Mouse (Mus musculus) forebrain, embryonic 14.5 days (tissue): ENCODE measurements at regions not wholly inside any gene's neighbourhood (a gene's known extent, or its start where the extent isn't known, plus 50 kb on each side); places are given as distances from the start of the nearest gene placed in this dataset.
A peak's percentile ranks its signal among the peaks of the same experiment; 100 is the strongest.

Experiments used
- ATAC-seq: fragments of 200-750 bp; cut with Nextera tagmentation; 2 replicates; pipeline ENCODE4 v1.8.0; 2017; ENCODE audit warnings: mild to moderate bottlenecking, moderate library complexity
- DNase-seq: peaks from one replicate; pipeline ENCODE4 v3.0.0-alpha.2; 2015; ENCODE audit warnings: low spot score
- H3K27ac ChIP-seq: fragments of 300-500 bp; sonication (generic); 2 replicates; pipeline ENCODE4 v1.5.1; 2014; ENCODE audit warnings: low read depth, mild to moderate bottlenecking, control low read depth, low read length, moderate library complexity
- H3K27me3 ChIP-seq: fragments of 300-500 bp; sonication (generic); replicated peaks from 2 replicates; pipeline ENCODE4 v1.6.1; 2014; ENCODE audit warnings: low read length, control low read depth, mixed read lengths; ENCODE audit not compliant: control insufficient read depth, insufficient read depth
- H3K36me3 ChIP-seq: fragments of 300-500 bp; sonication (generic); 2 replicates; pipeline ENCODE4 v1.6.1; 2014; ENCODE audit warnings: low read length, control low read depth; ENCODE audit not compliant: control insufficient read depth, insufficient read depth
- H3K4me1 ChIP-seq: fragments of 300-500 bp; sonication (generic); 2 replicates; pipeline ENCODE4 v1.6.1; 2014; ENCODE audit warnings: antibody characterized with exemption, low read length, control low read depth; ENCODE audit not compliant: control insufficient read depth, insufficient read depth
- H3K4me2 ChIP-seq: fragments of 300-500 bp; sonication (generic); 2 replicates; pipeline ENCODE4 v1.6.1; 2014; ENCODE audit warnings: mild to moderate bottlenecking, control low read depth, low read length
- H3K4me3 ChIP-seq: fragments of 300-500 bp; sonication (generic); 2 replicates; pipeline ENCODE4 v1.5.1; 2014; ENCODE audit warnings: low read depth, low read length, control low read depth
- H3K9ac ChIP-seq: fragments of 300-500 bp; sonication (generic); 2 replicates; pipeline ENCODE4 v1.6.1; 2014; ENCODE audit warnings: mild to moderate bottlenecking, low read length, control low read depth, moderate library complexity
- H3K9me3 ChIP-seq: fragments of 300-500 bp; sonication (generic); replicated peaks from 2 replicates; pipeline ENCODE4 v1.6.1; 2016; ENCODE audit warnings: low read length, control low read depth, mixed read lengths; ENCODE audit not compliant: control insufficient read depth
- WGBS: fragments of 180-500 bp; shearing (Covaris S2); extraction: QIAGEN DNeasy Blood & Tissue Kit; methylation state at CpG from one replicate; pipeline ENCODE4 v1.1.7; 2014; 5-methylcytosine and 5-hydroxymethylcytosine counted together

DNA sequence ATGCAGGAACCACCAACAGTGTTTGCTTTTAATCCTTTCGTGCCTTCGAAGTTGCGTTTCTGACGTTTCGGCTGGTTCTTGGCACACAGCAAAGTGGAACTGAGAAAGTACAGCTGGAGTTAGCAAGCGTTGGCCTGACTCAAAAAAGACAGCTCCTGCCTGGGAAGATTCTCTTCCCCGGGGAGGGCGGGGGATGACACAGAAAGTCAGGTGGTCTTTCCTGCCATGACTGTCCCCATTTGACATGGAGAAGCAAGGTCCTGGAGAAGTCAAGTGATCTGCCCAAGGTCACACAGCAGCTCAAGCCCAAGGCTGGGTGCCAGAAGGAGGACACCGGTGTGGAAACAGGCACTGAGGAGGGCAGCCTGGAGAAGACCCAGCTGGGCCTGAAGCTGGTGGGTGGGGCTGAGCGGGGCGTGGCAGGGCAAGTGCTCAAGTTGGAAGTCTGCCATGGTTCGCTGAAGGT, 411.4 kb downstream of the Matn1 start:
- DNase-seq (no peak), ATAC-seq (no peak)
- no peak overlapping the region for H3K4me3 ChIP-seq
- 91% methylated on average over 12 of the region's 12 CpGs for WGBS
- 0 out of 2 replicates have a peak, but pooled peaks cover 3% of the 10 kb centered on the region for H3K4me1 ChIP-seq
- no peak overlapping the region for H3K9ac ChIP-seq
- no peak overlapping the region for H3K4me2 ChIP-seq
- no peaks in the 10 kb centered on the region for H3K27me3 ChIP-seq
- H3K9me3 ChIP-seq = no peaks in the 10 kb centered on the region
- no peak overlapping the region for H3K27ac ChIP-seq
- no peaks in the 10 kb centered on the region for H3K36me3 ChIP-seq

GRCm38 (mm10) chr4:131356316-131356715, 412.1 kb downstream of the Matn1 start:
- Histone ChIP-seq H3K27ac (no peak overlapping the region), H3K9me3 (no peaks in the 10 kb centered on the region), H3K4me2 (no peak overlapping the region), H3K4me1 (0 out of 2 replicates have a peak, but pooled peaks cover under 1% of the 10 kb centered on the region), H3K27me3 (no peaks in the 10 kb centered on the region), H3K4me3 (no peak overlapping the region), H3K36me3 (no peaks in the 10 kb centered on the region), H3K9ac (no peak overlapping the region)
- ATAC-seq (no peak), DNase-seq (peak; percentile 50)
- WGBS = 83% methylated on average over 12 of the region's 12 CpGs

- no peak overlapping the region for H3K9ac ChIP-seq
- H3K4me2 ChIP-seq = no peak overlapping the region
- DNase-seq (no peak), ATAC-seq (no peak)
- no peaks in the 10 kb centered on the region for H3K27me3 ChIP-seq
- H3K27ac ChIP-seq = no peak overlapping the region
- no peaks in the 10 kb centered on the region for H3K36me3 ChIP-seq
- H3K9me3 ChIP-seq = no peaks in the 10 kb centered on the region
- no peak overlapping the region for H3K4me3 ChIP-seq
- no peaks in the 10 kb centered on the region for H3K4me1 ChIP-seq
- WGBS = 84% methylated on average over 1 of the region's 1 CpGs
Measured at GRCm38 (mm10) chr4:131363030-131363429, 418.8 kb downstream of the Matn1 start.

GRCm38 (mm10) chr4:131364671-131365252, 420.6 kb downstream of the Matn1 start:
- Histone ChIP-seq H3K9ac (no peak overlapping the region), H3K27me3 (no peaks in the 10 kb centered on the region), H3K9me3 (no peaks in the 10 kb centered on the region), H3K4me1 (no peaks in the 10 kb centered on the region), H3K4me2 (no peak overlapping the region), H3K27ac (no peak overlapping the region), H3K36me3 (no peaks in the 10 kb centered on the region), H3K4me3 (no peak overlapping the region)
- DNase-seq (peak; percentile 31), ATAC-seq (no peak)
- WGBS = 32% methylated on average over 6 of the region's 6 CpGs

- no peak overlapping the region for H3K9ac ChIP-seq
- H3K4me3 ChIP-seq = no peak overlapping the region
- WGBS = 64% methylated on average over 2 of the region's 2 CpGs
- no peaks in the 10 kb centered on the region for H3K36me3 ChIP-seq
- no peaks in the 10 kb centered on the region for H3K4me1 ChIP-seq
- no peak overlapping the region for H3K27ac ChIP-seq
- ATAC-seq (no peak), DNase-seq (no peak)
- H3K9me3 ChIP-seq = no peaks in the 10 kb centered on the region
- no peak overlapping the region for H3K4me2 ChIP-seq
- H3K27me3 ChIP-seq = no peaks in the 10 kb centered on the region
Measured at GRCm38 (mm10) chr4:131366006-131366405, 421.8 kb downstream of the Matn1 start.

DNA sequence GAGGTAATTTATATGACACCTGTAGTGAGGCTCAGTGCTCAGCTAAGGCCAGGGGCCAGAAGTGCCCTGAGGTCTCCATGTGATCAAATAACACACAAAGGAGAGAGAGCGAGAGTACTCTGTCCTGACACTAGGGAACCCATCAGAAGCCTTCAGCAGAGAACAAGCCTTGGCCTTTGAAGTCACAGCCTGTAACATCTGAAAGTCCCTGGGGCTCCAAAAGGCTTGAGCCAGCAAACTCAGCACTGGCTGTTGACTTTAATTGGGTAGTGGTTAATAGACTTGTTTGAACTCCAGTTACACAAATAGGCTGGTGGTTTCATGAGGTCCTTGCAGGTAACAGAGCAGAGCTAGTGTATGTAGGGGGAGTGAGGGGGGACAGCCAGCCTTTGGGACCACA, 422.5 kb downstream of the Matn1 start:
- Histone ChIP-seq H3K4me1 (no peaks in the 10 kb centered on the region), H3K9ac (no peak overlapping the region), H3K27me3 (no peaks in the 10 kb centered on the region), H3K36me3 (no peaks in the 10 kb centered on the region), H3K4me2 (no peak overlapping the region), H3K9me3 (no peaks in the 10 kb centered on the region), H3K27ac (no peak overlapping the region), H3K4me3 (no peak overlapping the region)
- ATAC-seq (no peak), DNase-seq (no peak)
- WGBS = 88% methylated on average over 1 of the region's 1 CpGs

DNA sequence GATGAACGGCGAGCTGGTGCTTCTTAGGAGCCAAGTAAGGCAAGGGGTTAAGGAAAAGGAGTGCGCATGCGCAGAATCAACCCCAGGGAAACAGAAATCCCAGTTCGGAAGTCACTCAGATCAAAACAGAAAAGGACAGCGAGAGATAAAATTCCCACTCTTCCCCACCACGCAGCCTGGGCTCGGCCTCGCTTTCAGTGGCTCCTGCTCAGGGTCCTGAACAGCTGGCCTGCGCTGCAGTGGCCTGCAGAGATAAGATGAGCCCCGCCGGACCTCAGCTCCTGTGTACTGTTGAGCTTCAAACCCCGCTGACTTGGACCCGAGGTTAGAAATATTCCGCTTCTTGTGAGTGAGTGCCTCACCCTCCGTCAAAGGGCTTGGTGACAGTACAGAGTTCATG, 428.3 kb downstream of the Matn1 start:
- Histone ChIP-seq H3K4me2 (no peak overlapping the region), H3K9me3 (no peaks in the 10 kb centered on the region), H3K9ac (no peak overlapping the region), H3K27ac (no peak overlapping the region), H3K36me3 (no peaks in the 10 kb centered on the region), H3K4me3 (no peak overlapping the region), H3K27me3 (no peaks in the 10 kb centered on the region), H3K4me1 (no peaks in the 10 kb centered on the region)
- 88% methylated on average over 16 of the region's 16 CpGs for WGBS
- ATAC-seq = no peak
- no peak for DNase-seq

DNA sequence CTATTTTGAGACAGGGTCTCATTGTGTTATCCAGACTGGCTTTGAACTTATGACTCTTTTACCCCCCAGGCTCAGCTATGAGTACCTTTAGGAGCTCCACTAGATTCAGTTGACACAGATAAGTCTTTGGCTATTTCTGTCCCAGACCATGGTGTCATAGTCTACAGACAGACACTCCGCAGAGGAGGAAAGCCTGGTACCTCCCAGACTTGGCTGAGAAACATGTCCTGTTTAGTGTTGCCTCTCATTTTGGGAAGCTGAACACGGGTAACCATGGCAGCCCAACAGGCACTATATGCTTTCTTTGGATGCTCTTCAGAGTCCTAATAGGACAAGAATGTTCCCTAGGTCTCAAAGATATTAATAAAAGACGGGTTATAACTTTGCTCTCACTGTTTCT, 429.0 kb downstream of the Matn1 start:
- WGBS = 89% methylated on average over 3 of the region's 3 CpGs
- ATAC-seq (no peak), DNase-seq (no peak)
- no peaks in the 10 kb centered on the region for H3K27me3 ChIP-seq
- no peak overlapping the region for H3K9ac ChIP-seq
- H3K36me3 ChIP-seq = no peaks in the 10 kb centered on the region
- H3K4me1 ChIP-seq = no peaks in the 10 kb centered on the region
- no peak overlapping the region for H3K27ac ChIP-seq
- H3K4me3 ChIP-seq = no peak overlapping the region
- H3K4me2 ChIP-seq = no peak overlapping the region
- H3K9me3 ChIP-seq = no peaks in the 10 kb centered on the region

- Histone ChIP-seq H3K9me3 (no peaks in the 10 kb centered on the region), H3K27me3 (no peaks in the 10 kb centered on the region), H3K27ac (no peak overlapping the region), H3K4me2 (no peak overlapping the region), H3K4me3 (no peak overlapping the region), H3K9ac (no peak overlapping the region), H3K36me3 (no peaks in the 10 kb centered on the region), H3K4me1 (no peaks in the 10 kb centered on the region)
- 88% methylated on average over 6 of the region's 6 CpGs for WGBS
- peak; percentile 14 for DNase-seq
- no peak for ATAC-seq
Measured at GRCm38 (mm10) chr4:131374527-131375290, 430.5 kb downstream of the Matn1 start.
